Mouse (Mus musculus) activated CD4-positive, CD25-positive, alpha-beta regulatory T cell, adult 9 weeks (primary cell): ENCODE results near the gene H2-T3. TPM values are rescaled to one million over a fixed set of nuclear protein-coding genes. Genes with fewer than 3 reads are reported as not detected.

Experiments
- polyA plus RNA-seq: library from polyadenylated mRNA; unstranded; fragments of 100-300 nt; shearing (Covaris generic); gene quantifications from one replicate; pipeline ENCODE4 v1.2.1, GENCODE M21; 2017

The H2-T3 gene
- polyA plus RNA-seq = 0.92 TPM

DNA sequence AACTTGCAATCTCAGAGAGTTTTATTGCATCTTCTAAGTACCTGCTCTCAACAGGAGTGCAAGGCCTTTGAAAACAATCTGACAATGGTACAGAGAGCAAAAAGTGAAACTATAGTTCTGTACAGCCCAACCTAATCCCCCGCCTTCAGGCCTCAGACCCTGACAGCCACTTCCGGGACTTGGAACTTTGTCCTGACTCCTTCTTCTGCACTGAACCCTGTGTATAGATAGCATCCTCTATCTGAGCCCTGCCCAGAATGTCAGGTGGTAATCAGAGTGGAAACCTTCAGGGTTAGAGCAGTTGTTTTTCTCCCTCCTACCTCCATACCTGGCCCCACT is at the start of gene H2-T3:
TSS of gene H2-T3 (minus strand) at position 119 of the 339 bp plus-strand sequence.

DNA sequence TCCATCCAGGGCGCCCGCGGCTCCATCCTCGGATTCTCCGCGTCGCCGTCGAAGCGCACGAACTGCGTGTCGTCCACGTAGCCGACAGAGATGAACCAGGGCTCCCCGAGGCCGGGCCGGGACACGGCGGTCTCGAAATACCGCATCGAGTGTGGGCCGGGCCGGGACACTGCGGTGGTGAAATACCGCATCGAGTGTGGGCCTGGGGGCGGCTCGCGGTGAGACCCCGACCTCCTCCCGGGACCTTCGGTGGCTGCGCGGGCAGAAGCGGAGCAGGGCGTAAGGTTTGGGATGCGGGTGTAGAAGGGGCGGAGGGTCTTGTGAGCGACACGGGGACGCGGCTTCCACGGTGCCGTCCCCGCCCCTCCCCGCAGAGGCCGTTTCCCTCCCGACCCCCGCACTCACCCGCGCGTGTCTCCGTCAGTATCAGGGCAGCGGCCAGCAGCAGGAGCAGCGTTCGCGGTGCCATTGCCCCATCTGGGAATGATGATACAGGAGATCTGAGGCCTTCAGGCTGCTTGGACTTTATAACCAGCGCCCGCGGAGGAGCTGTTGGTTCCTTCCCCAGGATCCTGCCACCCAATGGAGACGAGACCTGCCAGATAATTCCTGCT is 21.9 kb downstream of the H2-T3 start, which contains the start of gene Gm8909:
TSS of gene Gm8909 (minus strand) at position 499 of the 614 bp plus-strand sequence.

Other genes starting within 250 kb of the H2-T3 start
- gene Abcf1, start 220.5 kb downstream of the H2-T3 start, polyA plus RNA-seq = 162 TPM
- gene Gnl1, start 210.4 kb downstream of the H2-T3 start, polyA plus RNA-seq = 16.1 TPM
- 20.4 TPM for gene Prr3, start 210.1 kb downstream of the H2-T3 start, polyA plus RNA-seq
- 27.0 TPM for gene H2-T24, start 169.7 kb downstream of the H2-T3 start, polyA plus RNA-seq
- 848 TPM for gene H2-T23, start 157.4 kb downstream of the H2-T3 start, polyA plus RNA-seq
- 263 TPM for gene H2-T22, start 147.5 kb downstream of the H2-T3 start, polyA plus RNA-seq
- gene Gm6034, start 147.3 kb downstream of the H2-T3 start, polyA plus RNA-seq = 0.56 TPM
- gene Gm11127, start 131.9 kb downstream of the H2-T3 start, polyA plus RNA-seq = not detected
- gene Gm19684, start 68.6 kb downstream of the H2-T3 start, polyA plus RNA-seq = 1.3 TPM
- not detected for gene Gm7030, start 60.9 kb downstream of the H2-T3 start, polyA plus RNA-seq
- gene Gm8909, start 21.8 kb downstream of the H2-T3 start, polyA plus RNA-seq = 12.9 TPM
- 170 TPM for gene Rpp21, start 67.8 kb upstream of the H2-T3 start, polyA plus RNA-seq
- 23.2 TPM for gene Trim39, start 82.0 kb upstream of the H2-T3 start, polyA plus RNA-seq
- not detected for gene H2-M10.2, start 96.2 kb upstream of the H2-T3 start, polyA plus RNA-seq
- not detected for gene H2-M10.1, start 135.9 kb upstream of the H2-T3 start, polyA plus RNA-seq
- gene H2-M10.3, start 178.1 kb upstream of the H2-T3 start, polyA plus RNA-seq = not detected